Mouse (Mus musculus) right cerebral cortex, adult 18-20 months (tissue): ENCODE measurements around the gene Snrpc.

Experiments used
- DNase-seq: peaks from one replicate; pipeline ENCODE4 v3.0.0; 2022; ENCODE audit warnings: mixed read lengths

Gene Snrpc

GRCm38 (mm10) chr17:27819971-27820567 lies 17.9 kb upstream of the Snrpc start:
- DNase-seq = no peak

- peak; percentile 98 for DNase-seq
Measured at GRCm38 (mm10) chr17:27820568-27821406, 17.2 kb upstream of the Snrpc start, which contains the start of gene D17Wsu92e. Gene D17Wsu92e, minus strand, starts transcription at chr17:27820648.

DNA sequence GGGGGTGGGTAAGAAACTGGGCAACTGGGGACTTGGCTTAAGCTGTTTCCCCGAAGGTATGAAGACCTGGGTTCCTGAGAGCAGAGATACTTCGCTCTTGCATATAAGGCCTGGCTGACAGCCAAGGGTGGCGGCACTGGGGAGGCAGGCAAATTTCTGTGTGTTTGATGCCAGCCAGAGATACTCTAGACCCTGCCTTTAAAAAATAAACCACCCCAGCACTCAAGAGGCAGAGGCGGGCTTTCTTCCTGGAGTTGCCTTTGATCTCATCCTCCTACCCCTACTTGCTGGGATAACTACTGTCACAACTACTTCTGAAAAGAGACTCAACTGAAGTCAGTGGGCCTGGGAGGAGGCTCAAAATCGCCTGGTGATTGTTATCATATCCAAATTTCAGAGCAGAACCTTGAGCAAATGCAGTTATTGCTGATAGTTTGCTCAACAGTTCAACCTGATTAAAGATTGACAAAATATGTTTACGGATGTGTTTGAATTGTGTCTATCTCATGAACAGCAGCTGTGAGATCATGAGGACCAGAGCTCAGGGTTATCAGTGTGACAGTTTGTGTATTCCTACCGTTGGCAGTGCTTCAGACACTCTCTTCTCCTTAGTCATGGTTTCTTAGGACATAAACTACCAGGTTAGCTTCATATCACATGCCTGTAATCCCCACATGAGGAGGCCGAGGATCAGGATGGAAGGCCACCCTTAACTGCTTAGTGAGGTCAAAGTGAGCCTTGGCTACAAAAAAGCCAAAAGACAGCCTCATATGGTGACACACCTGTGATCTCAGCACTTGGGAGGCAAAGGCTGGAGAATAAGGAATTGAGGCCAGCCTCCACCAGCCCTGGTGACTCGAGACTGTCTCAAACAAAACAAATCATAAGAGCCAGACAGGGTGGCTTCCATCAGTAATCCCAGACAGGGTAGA lies 16.3 kb upstream of the Snrpc start:
- DNase-seq = no peak

DNA sequence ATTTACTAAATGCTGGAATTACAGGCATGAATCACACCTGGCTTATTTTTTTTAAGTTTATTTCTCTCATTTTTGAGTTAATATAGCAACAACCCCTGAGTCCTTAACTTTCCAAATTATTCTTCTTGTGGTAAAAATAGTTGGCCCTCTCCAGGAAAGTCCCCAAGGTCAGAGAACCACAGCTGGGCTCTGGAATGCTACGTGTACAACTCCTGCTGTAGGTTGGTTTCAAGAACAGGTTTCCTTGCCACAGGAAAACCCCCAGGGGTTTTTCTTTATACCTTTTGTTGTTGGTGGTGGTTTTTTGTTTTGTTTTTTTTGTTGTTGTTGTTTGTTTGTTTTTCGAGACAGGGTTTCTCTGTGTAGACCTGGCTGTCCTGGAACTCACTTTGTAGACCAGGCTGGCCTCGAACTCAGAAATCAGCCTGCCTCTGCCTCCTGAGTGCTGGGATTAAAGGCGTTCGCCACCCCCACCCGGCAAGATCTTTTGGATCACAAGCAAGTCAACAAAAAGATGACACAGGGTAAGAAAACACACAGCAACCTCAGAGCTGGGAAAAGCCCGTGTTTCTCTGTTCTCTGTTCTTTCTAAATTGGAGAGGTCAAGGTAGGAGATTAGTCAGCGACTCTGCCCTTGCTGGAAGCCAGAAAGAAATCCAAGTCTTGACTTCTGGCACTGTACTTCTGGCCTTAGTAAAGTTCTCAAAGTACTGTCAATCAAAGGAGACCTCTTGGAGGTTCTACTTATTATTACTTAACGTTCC lies 14.6 kb upstream of the Snrpc start:
- DNase-seq = no peak

DNA sequence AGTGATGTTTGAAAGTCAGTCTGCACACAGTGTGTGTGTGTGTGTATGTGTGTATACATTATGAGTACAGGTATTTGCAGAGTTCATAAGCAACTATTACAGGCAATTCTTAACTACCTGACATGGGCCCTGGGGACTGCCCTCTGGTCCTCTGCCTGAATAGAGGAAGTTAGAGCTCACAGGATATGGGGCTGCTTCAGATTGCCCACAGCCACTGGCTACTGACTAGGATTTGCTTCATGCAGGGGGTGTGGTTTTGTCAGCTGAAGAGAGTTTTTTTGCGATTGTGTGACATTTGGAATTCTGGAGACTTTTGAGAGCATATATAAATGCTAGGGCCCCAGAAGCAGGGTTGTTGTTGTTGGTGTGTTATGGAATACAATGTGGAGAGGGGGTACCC lies 13.0 kb upstream of the Snrpc start:
- no peak for DNase-seq

DNA sequence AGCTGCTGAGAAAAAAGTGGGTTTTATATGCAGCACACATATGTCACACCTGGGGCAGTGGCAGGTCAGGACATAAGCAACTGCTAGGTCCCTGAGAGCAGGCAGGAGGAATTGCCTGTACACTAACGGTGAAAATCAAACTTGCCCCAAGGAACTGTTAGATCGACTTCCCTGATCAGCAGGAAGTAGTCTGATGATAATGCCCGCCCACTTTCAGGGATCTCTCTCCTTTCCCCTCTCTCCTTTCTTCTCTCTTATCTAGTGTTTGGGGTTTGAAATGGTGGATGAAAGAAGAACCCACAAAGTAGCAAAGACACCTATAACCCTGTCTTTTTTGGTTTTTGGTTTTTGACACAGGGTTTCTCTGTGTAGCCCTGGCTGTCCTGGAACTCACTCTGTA lies 12.4 kb upstream of the Snrpc start:
- no peak for DNase-seq

DNA sequence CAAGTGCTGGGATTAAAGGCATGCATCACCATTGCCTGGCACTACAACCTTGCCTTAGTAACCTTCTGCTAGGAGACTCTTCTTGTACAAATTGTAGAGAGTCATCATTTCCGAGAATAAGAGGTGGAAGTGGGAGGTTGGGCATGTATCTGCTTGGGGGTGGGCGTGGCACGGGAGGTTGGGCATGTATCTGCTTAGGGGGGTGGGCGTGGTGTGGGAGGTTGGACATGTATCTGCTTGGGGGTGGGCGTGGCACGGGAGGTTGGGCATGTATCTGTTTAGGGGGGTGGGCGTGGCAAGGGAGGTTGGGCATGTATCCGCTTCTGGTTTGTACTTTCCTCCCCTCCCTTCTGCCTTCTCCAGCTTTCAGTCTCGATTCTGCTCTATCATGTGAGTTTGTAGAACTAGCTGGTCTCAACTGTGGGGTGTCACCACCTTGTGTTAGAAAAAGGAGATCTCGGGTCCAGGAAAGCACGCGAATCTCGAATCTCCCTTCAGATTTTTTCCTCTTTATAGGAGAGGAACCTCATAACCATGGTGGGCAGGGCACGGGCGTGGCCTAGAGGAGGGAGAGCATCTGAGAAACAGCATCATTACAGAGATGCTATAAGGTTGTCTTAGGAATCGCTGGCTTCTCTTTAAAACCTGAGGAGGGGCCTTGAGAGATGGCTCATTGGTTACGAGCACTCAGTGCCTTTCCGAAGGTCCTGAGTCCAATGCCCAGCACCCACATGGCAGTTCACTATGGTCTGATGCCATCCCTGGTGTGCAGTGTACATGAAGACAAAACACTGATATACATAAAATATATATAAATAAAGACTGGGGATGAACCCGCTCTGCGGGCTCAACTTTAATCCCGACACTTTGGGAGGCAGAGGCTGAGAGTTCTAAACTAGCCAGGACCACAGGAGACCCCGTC lies 11.7 kb upstream of the Snrpc start:
- peak; percentile 40 for DNase-seq

DNA sequence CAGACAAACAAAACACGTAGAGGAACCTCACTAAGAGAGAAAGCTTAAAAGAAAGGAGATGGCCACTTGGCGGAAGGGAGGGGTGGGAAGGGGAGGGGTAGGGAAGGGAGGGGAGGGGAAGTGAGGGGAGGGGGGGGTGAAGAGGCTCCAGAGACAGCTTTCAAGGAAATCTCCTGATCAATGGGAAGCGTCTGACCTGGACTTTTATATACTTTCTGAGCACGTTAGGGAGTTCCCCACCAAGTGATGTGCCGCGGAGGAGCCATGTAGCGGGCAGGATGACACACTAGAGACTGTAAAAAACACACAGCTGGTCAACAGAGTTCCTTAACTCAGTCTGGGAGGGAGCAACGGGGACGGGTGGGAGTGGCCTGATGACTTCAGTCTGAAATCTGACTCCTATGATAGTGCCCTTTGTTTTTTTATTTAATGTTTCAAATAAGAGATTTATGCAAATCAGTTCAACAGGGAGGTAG lies 11.0 kb upstream of the Snrpc start:
- DNase-seq = no peak

GRCm38 (mm10) chr17:27827511-27827910 lies 10.4 kb upstream of the Snrpc start:
- DNase-seq = no peak

- no peak for DNase-seq
Measured at GRCm38 (mm10) chr17:27830411-27830810, 7.5 kb upstream of the Snrpc start.

DNA sequence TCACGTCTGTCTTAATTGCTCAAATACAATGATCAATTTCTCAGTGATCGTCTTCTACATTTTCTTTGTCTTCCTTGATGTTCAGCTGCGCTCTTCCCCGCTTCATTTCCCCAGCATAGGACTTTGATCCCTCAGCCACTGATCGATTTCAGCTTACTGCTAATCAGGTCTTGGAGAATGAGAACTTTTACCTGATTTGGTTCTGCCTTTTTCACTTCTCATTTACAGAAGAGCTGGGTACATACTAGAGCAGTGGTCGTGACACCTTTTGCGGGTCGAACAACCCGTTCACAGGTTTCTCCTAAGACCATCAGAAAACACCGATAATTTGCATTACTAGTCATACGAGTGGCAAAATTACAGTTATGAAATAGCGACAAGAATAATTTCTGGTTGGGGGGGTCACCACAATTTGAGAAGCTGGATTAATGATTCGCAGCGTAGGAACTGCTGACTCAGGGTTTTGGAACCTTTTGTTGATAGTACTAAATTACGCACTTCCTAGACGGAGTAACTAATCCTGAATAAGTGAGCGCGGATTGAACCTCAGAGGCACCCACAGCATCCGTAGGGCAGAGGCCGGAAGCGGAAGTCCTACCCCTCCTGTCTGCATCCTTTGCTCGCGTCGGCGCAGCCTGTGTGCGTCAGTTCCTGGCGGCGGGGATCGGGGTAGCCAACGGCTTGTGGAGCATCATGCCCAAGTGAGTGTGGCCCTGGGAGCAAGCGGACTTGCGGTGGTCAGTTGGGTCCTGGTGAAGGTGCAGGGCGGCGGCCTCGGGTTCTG lies 1.7 kb downstream of the Snrpc start:
- DNase-seq = peak; percentile 98

- DNase-seq = no peak
Measured at GRCm38 (mm10) chr17:27848351-27848750, 10.4 kb downstream of the Snrpc start.

DNA sequence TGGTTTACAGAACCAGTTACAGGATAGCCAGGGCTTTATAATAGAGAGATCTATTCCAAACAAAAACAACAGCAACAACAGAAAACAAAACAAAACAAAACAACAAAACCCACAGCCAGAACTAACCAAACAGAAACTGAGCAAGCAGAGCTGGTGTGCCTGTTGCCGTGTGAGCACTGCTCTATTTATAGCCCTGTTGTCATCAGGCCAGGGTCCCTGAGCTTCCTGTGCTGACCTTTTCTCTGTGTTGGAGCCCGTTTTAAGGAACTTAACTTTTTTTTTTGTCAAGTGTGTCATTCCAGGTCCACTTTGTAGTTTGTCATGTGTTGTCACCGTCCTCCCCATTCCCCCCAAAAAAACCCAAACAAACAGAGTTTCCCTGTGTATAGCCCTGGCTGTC lies 13.1 kb downstream of the Snrpc start:
- DNase-seq = no peak

DNA sequence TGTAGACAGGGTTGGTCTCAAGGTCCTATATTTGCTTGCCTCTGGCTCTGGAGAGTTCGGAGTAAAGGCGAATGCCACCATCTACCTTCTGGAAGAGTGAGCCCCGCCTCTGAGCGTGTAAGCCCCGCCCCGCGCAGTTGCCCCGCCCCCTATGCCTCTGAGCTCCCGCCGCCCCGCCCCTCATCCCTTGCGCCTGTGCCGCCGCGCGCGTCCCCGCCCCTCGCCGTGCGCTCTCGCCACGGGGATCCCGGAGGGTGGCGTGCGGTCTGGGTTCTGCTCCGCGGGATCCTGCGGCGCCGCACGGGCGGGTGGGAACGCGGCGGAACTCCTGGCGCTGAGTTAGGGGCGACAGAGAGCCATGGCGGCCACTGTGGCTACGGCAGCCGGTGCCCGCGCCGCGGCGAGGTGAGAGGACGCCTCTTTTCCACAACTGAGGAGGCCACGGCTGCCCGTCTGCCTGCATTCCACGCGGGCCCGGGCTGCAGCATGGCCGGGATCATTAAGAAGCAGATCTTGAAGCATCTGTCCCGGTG lies 18.4 kb downstream of the Snrpc start, which contains the start of gene Uhrf1bp1:
TSS of gene Uhrf1bp1 (plus strand) at position 177 of the 533 bp plus-strand sequence.
- peak; percentile 84 for DNase-seq

GRCm38 (mm10) chr17:27856798-27857648 lies 19.1 kb downstream of the Snrpc start:
- DNase-seq = peak; percentile 31

DNA sequence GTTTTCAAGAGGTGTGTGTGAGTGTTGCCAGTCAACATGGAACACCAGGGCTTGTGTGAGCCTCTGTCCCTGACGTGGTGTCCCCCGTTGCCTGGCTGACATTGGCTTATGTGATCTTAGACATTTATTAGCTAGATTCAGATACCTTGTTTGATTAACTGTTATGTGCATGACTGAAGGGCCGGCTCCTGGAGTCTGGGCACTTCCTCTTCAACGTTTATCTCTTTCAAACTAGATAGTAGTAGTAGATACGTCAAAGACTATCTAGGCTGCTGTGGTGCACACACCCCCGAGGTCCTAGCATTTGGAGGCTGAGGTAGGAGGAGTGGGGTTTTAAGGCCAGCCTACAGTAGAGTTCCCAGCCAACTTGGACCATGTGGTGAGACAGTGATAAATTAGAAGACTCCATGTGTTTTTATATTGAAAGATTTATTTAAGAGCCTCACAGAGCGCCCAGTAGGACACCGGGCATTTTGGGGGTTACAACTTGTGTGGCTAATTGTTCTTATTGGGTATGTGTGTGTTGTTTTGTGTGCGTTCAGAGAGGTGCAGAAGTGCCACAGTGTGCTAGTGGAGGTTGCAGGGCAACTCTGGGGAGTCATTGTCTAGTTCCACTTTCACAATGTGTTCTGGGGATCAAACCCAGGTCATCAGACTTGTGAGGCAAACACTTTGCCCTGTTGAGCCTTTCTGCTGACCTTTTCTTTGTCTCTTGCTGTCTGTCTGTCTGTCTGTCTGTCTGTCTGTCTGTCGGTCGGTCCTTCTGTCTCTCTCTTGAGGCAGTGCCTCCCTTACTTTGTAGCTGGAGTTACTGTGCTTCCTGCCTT lies 19.9 kb downstream of the Snrpc start:
- no peak for DNase-seq

DNA sequence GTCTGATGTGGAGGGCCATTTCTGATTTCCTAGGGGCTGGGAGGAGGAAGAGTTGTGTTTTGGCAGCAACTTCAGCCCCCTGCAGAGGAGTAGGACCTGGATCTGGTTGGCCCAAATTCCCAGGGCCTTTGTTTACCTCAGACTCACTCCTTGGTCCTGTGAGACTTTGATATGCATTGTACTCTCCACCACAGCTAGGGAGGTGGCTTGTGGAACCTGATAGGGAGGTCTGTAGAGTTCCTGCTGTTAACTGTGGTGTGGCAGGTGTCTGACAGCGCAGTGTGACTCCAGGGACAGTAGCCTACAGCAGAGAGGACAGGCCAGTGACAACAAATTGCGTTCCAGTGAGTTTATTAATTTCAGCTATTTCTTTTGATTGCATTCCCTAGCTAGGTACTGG lies 21.2 kb downstream of the Snrpc start:
- no peak for DNase-seq

GRCm38 (mm10) chr17:27865461-27865860 lies 27.5 kb downstream of the Snrpc start:
- DNase-seq = no peak
